Mouse (Mus musculus) layer of hippocampus, postnatal 25 days (tissue): Measurements from ENCODE around the gene Olfr123. TPM values are rescaled to one million over a fixed set of nuclear protein-coding genes. Genes with fewer than 3 reads are reported as not detected.

ENCODE experiments used
- DNase-seq, 2 experiments: peaks; one replicate each; pipeline ENCODE4 v3.0.0; 2022; ENCODE audit warnings: mixed read lengths in 2 of 2, low spot score in 1 of 2; ENCODE audit errors: extremely low spot score in 1 of 2
- total RNA-seq, 2 experiments: library from RNA; stranded (reverse); gene quantifications; 2 replicates each; pipeline ENCODE4 v1.2.3; 2021

Olfr123 gene
- not detected for total RNA-seq

DNA sequence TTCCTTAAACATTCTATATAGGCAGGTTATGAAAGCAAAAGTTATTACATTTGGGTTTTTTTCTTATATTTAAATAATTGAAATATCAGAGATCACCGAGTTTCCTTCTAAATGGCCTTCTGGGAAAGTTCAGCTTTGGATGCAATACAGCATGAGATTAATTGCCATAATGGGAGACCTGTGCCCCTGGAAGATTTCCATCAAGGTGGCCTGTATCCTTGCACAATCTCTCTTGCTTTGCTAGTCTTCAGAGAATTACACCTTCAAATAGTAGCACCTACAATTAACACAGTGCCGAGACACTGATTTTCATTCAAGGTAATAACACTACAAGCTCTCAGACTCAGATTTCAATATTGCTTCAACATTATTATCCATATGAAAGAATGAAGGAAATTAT is at the start of gene Olfr123:
Gene Olfr123, plus strand, starts transcription at position 301 of the 400 bp plus-strand sequence.
- no peak for DNase-seq

DNA sequence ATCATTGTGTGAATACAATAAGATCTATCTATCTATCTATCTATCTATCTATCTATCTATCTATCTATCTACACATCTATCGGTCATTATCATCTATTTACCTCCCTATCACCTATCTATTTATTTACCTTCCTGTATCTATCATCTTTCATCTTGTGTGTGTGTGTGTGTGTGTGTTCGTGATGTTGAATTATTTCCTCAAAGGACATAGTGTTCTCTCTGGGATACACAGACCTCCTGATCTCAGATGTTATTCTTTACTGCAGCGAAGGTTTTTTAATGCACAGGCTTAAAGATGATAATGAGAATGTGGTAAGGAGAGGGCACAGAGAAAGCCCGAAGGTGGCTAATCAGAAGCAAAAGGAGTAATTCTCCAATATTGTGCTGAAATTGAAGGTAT is 25.0 kb upstream of the Olfr123 start, which contains the start of gene Olfr122:
Gene Olfr122, plus strand, starts transcription at position 301 of the 400 bp plus-strand sequence.
- DNase-seq = no peak

GRCm38 (mm10) chr17:37799588-37799987 is 6.3 kb downstream of the Olfr123 start, which contains the start of gene Olfr124:
TSS of gene Olfr124 (plus strand) at chr17:37799888.
- DNase-seq = no peak

GRCm38 (mm10) chr17:37832649-37833048 is 39.3 kb downstream of the Olfr123 start, which contains the start of gene Olfr125:
TSS of gene Olfr125 (plus strand) at chr17:37832949.
- DNase-seq = no peak

GRCm38 (mm10) chr17:37847183-37847582 is 53.9 kb downstream of the Olfr123 start, which contains the start of gene Olfr126:
TSS of gene Olfr126 (plus strand) at chr17:37847483.
- no peak for DNase-seq

Other genes starting within 250 kb of the Olfr123 start
- not detected for gene Olfr112, start 224.1 kb upstream of the Olfr123 start, total RNA-seq
- gene Olfr113, start 215.9 kb upstream of the Olfr123 start, total RNA-seq = not detected
- not detected for gene Olfr114, start 200.8 kb upstream of the Olfr123 start, total RNA-seq
- gene Olfr115, start 166.4 kb upstream of the Olfr123 start, total RNA-seq = not detected
- not detected for gene Olfr116, start 166.3 kb upstream of the Olfr123 start, total RNA-seq
- gene Olfr117, start 129.7 kb upstream of the Olfr123 start, total RNA-seq = not detected
- not detected for gene Olfr118, start 126.5 kb upstream of the Olfr123 start, total RNA-seq
- not detected for gene Olfr119, start 97.0 kb upstream of the Olfr123 start, total RNA-seq
- not detected for gene Olfr120, start 71.7 kb upstream of the Olfr123 start, total RNA-seq
- not detected for gene Olfr121, start 44.7 kb upstream of the Olfr123 start, total RNA-seq
- not detected for gene Olfr122, start 24.9 kb upstream of the Olfr123 start, total RNA-seq
- gene Olfr124, start 6.4 kb downstream of the Olfr123 start, total RNA-seq = not detected
- not detected for gene Olfr125, start 39.4 kb downstream of the Olfr123 start, total RNA-seq
- gene Olfr126, start 54.0 kb downstream of the Olfr123 start, total RNA-seq = not detected
- gene Olfr127, start 106.9 kb downstream of the Olfr123 start, total RNA-seq = not detected
- not detected for gene Olfr128, start 127.0 kb downstream of the Olfr123 start, total RNA-seq
- gene Olfr761, start 159.6 kb downstream of the Olfr123 start, total RNA-seq = not detected